Mouse (Mus musculus): Measurements from ENCODE around the gene Col4a2.
"Not testable (repeated sequence)": the region's sequence is repeated elsewhere in the genome, so short reads cannot be mapped to it uniquely, and the experiment has no call there.

The Col4a2 gene

GRCm38 (mm10) chr8:11487229-11487628 lies 174.6 kb downstream of the Col4a2 start:
- no peak for DNase-seq (ENCODE audit: low spot score)

GRCm38 (mm10) chr8:11492340-11492739 lies 179.7 kb downstream of the Col4a2 start:
- not testable (repeated sequence) for DNase-seq (ENCODE audit: low spot score)

- peak; percentile 94 for DNase-seq (ENCODE audit: low spot score)
Measured at GRCm38 (mm10) chr8:11497017-11497990, 184.7 kb downstream of the Col4a2 start, which contains the start of gene Naxd. Gene Naxd, plus strand, starts transcription at chr8:11497506.

DNA sequence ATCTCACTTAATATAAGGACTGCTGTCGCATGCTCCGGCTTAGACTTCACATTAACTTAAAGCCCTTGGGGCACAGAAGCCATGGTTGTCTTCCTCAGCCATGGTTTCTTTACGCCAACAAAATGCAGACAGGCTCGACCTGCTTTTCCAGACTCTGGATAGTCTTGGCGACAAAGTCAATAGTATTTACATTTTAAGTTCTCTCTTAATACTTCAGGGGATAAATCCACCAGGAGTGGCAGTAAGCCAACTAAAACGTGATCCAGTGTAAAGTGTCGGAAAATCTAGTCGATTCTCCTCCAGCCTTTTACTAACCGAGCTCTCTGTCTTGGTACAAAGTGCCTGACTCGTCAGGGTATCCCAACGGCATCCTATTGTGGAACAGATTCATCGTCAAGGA lies 185.7 kb downstream of the Col4a2 start:
- DNase-seq (ENCODE audit: low spot score) = no peak

Data from embryo, embryonic 10 days (tissue).